Mouse (Mus musculus) embryo, embryonic 10 days (tissue): ENCODE measurements at regions not wholly inside any gene's neighbourhood (a gene's known extent, or its start where the extent isn't known, plus 50 kb on each side); places are given as distances from the start of the nearest gene placed in this dataset.

Experiments used
- DNase-seq: peaks from one replicate; pipeline ENCODE4 v3.0.0-alpha.2; 2015; ENCODE audit warnings: low spot score

GRCm38 (mm10) chr10:119055199-119055785 lies 184.6 kb downstream of the Cand1 start:
- no peak for DNase-seq

DNA sequence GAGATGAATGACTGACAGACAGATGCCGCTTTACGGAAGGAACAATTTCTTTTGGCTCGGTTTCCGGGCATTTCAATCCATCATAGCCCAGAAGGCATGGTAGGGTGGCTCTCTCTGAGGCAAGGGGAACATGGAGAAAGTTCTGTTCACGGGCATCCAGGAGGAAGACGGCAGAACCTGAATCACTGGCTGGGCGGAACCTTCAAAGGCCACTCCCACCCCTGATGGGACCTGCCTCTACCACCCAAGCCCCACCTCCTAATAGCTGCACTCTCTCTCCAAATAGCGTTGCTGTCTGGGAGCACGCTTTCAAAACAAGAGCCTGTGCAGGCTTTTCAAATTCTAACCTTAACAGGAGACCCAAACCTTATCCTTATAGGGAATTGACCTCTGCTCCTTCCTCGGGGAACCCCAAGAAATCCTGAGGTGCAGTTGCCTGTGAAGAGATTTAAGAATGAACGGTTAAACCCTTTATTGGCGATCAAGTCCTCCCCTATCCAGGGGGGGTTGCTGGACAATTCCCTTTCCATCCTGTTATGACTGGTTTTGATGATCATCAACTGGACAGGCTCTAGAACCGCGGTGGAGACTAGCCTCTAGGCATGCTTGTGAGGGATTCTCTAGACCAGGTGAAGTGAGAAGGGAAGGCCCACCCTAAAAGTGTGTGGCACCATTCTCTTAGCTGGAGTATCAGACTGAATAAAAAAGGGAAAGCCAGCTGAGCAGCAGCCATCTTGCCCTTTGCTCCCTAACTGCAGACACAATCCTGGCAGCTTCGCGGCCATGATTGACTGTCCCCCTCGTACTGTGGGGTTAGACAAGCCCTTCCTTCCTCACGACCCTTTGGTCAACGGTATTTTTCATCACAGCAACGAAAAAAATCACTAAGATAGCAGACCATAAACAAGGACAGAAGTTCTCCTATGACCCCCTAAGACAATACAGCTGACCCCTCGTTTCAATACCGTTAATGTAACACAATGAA lies 184.5 kb upstream of the Dyrk2 start:
- no peak for DNase-seq

- no peak for DNase-seq
Observed at GRCm38 (mm10) chr10:119052441-119053041, 182.5 kb upstream of the Dyrk2 start.

DNA sequence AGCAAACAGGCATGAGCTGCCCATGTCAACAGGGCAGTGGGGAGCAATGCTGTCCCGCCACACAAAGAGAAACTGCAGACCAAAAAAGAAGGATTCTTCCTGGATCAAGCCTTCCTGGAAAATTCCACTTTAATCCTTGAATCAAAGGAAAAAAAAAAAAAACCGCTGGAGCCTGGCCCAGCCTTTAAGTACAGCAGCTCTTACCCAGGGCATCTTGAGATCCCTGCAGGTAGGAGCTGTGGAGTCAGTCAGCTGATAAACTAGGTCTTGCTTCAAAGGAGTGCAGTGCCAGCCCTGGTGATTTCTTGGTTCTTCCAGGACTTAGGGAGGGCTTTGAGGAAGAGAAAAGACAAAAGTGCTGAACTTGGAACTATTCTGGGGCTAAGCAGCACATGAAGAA lies 181.6 kb upstream of the Dyrk2 start:
- DNase-seq, result no peak

DNA sequence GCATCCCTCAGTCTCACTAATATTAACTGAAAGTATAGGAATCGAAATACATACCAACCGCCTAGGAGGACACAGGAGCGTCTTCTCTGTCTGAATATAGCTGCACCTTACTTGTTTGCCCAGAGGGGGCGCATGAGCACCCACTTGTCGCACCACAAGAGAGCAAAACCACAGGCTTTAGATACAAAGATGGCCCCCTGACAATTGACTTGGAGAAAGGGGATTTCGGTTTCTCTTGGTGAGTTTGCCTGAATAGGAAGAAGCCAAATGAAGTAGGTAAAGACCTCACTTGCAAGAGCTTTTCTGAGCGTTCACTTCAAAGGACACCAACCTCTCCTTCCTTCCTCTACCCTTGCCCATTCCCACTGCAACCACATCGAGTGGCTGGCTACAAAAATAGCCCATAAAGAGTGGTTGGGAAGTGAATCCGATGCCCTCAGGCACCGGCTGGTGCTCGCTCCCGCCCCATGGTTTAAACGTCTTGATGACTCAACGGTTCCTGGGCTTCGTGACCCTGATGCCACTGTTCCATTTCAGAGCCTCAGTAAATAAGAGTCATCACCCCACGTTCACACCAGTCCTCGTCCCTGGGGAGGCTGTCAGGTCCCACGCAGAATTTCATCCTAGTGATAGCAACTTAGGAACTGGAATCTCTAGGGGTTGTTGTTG lies 180.1 kb upstream of the Dyrk2 start:
- no peak for DNase-seq

DNA sequence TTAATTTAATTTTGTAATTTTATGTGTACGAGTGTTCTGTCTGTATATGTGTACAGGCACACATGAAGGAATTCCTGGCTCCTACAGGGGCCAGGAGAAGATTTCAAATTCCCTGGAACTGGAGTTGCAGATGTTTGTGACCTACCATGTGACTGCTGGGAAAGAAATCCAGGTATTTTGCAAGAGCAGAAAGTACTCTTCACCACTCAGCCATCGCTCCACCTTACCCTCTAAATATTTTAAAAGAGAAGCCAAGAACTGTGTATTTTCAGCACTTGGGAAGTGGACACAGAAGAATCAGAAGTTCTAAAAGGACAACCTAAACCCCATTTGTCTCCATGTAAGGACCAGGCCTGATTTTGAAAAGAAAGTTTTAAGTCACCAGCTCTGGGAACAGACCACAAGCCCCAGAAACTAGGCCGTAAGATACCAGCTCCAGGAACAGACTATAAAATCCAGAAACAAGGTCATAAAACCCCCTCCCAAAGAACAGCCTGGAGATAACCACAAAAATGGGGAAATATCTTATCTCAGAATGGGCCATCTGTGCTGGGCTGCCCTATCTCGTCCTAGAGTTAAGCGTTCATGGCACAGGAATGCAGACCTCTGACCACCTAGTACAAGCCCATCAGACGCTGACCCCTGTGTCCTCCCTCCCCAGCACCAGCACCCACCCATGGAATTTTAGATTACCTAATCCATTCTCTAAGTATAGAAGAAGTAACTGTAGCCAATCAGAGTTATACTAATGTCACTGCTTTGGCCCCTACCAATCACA lies 178.8 kb upstream of the Dyrk2 start:
- DNase-seq, result no peak

- no peak for DNase-seq
Observed at GRCm38 (mm10) chr10:119045059-119045458, 175.1 kb upstream of the Dyrk2 start.

GRCm38 (mm10) chr10:119043069-119043468 lies 173.1 kb upstream of the Dyrk2 start:
- no peak for DNase-seq

GRCm38 (mm10) chr10:119040205-119040604 lies 170.2 kb upstream of the Dyrk2 start:
- peak; percentile 54 for DNase-seq

DNA sequence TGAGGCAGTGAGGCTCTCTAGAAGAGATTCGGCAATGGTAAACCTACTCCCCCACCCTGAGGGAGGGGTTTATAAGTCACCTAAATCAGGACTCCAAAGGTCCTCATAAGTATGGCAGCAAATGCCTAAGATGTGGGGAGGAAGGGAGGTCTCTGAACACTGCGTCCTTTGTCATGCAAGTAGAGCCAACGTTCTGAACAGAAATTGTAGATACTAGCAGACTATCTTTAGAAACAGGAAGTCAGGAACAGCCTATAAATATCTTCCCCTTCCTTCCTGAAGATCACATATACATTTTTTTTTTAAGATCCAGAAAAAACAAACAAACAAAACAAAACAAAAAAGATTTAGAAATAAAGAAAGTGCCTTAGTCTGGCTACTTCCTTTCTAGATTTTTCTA lies 169.7 kb upstream of the Dyrk2 start:
- DNase-seq, result no peak

DNA sequence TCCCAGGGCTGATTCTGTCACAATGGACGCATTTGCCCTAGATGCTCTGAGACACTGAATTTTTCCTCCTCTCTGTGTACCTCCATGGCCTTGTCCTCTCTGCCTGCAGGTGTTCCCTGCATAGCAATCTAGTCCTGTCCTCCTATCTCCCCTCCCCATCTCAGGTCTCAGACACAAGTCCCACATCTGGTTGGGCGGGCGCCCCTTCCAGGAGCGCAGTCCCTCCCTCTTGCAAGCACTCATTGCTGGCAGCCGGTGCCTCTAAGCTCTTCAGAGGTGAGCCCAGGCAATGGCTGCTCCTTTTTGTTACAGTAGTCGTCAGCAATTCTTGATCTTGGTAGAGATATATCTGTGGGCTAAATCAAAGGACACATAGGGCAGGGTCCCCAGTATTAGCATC lies 169.0 kb upstream of the Dyrk2 start:
- DNase-seq, result no peak

DNA sequence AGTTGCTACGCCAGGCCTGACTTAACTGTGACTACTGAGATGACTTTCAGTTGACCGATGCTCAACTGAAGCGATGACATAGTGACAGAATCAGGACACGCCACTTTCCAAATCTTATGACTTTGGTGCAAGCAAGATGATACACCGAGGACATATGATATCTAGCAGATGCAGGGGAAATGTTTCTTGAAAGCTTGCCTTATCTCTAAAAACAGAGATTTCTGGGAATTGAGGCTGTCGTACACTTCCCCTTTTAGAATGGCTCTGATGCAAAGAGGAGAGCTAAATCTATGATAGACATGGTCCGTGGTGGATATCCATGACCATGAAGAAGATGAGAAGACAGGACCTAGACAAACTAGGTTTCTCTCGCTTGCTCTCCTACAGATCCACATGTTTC lies 167.8 kb upstream of the Dyrk2 start:
- DNase-seq, result no peak

DNA sequence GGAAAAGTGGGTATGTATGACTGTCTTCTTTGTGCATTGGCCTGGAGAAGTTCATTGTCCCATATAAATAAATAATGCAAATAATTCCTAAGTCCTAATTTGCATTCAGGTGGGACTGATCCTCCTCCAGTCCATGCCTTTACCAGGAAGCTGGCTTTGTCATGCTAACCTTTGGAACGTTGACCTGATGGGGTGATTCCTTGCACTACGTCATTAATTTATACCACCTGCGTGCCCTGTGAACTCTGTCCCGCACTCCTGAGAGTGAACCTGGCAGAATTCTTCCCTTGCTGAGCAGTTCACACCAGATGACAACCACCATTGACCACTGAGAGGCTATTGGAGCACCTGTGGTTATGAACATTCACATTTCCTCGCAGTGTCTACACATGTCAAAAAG lies 165.9 kb upstream of the Dyrk2 start:
- DNase-seq, result no peak

DNA sequence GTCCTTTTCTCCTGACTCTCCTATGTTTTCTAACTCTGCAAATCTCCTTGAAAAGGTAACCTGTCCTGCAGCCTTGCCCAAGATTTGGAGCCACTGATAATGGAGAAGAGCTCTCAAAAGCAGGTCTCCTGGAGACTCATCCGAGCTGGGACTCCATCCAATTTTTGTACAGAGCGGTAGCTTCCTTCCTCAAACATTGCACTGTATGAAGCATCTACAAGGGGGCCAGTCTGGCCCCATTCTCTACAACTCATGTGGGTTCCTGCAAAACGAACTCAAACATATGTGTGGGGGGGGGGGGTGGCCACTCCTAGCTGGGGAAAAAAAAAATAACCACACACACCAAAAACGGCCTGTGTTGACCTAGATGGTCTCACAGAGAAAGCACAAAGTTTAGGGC lies 164.4 kb upstream of the Dyrk2 start:
- DNase-seq, result no peak

GRCm38 (mm10) chr10:119031282-119032275 lies 161.6 kb upstream of the Dyrk2 start:
- no peak for DNase-seq

GRCm38 (mm10) chr10:119028480-119029137 lies 158.6 kb upstream of the Dyrk2 start:
- no peak for DNase-seq

- no peak for DNase-seq
Observed at GRCm38 (mm10) chr10:119027241-119027901, 157.4 kb upstream of the Dyrk2 start.

DNA sequence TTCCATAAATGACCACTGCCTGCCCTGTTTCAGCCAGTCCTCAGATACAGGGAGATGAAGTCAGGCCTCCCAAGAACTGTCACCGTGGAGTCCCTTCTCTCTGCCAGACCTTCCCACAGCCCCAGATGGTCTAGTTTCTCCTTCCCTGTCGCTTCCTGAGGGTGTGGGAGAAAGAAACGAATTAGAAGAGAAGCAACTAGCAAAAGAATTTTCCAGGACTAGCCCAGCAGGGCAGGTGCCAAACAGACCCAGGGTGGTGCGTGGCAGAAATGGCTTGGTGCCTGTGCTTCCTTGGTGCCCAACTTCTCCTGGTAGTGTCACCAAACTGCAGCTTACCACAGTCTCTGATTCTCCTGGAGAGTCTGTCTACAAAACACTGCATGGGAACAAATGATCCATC lies 156.3 kb upstream of the Dyrk2 start:
- no peak for DNase-seq

DNA sequence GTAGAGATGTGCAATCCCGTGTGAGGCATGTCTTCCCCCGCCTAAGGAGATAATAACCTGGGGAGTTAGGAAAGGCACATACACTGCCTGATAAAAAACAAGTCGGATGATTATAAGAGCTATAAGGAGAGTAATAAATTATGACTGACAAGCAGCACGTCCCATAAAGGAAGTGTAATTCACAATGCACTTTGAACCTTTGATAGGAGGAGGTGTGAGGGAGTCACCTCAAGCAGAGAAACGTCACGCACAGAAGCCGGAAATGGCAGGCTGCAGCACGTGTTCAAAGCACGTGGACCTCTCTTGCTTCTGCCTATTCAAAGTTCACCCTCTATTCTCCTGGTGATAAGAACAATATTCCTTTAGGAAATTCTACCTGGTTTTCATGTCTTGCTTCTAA lies 154.4 kb upstream of the Dyrk2 start:
- DNase-seq, result no peak
